Mouse (Mus musculus) midbrain, embryonic 16.5 days (tissue): ENCODE data around the gene Acsl5. TPM values are rescaled to one million over a fixed set of nuclear protein-coding genes. Genes with fewer than 3 reads are reported as not detected.

Experiments used
- ATAC-seq: fragments of 200-750 bp; cut with Nextera tagmentation; 2 replicates; pipeline ENCODE4 v1.8.0; 2017; ENCODE audit warnings: moderate TSS enrichment
- H3K27ac ChIP-seq: fragments of 300-500 bp; sonication (generic); 2 replicates; pipeline ENCODE4 v1.5.1; 2014; ENCODE audit warnings: mild to moderate bottlenecking, low read length, mixed read lengths
- H3K27me3 ChIP-seq: fragments of 300-500 bp; sonication (generic); 2 replicates; pipeline ENCODE4 v1.6.1; 2014; ENCODE audit warnings: low read depth, low read length, mixed read lengths; ENCODE audit not compliant: control insufficient read depth, insufficient read depth
- H3K36me3 ChIP-seq: fragments of 300-500 bp; sonication (generic); 2 replicates; pipeline ENCODE4 v1.6.1; 2014; ENCODE audit warnings: mild to moderate bottlenecking, low read length, moderate library complexity, mixed read lengths; ENCODE audit not compliant: control insufficient read depth, insufficient read depth
- H3K4me1 ChIP-seq: fragments of 300-500 bp; sonication (generic); 2 replicates; pipeline ENCODE4 v1.6.1; 2014; ENCODE audit warnings: mild to moderate bottlenecking, low read length, mixed read lengths; ENCODE audit not compliant: control insufficient read depth, insufficient read depth
- H3K4me2 ChIP-seq: fragments of 300-500 bp; sonication (generic); 2 replicates; pipeline ENCODE4 v1.6.1; 2014; ENCODE audit warnings: mild to moderate bottlenecking, low read length, mixed read lengths
- H3K4me3 ChIP-seq: fragments of 300-500 bp; sonication (generic); 2 replicates; pipeline ENCODE4 v1.5.1; 2014; ENCODE audit warnings: low read depth, mild to moderate bottlenecking, low read length, moderate library complexity, mixed read lengths
- H3K9ac ChIP-seq: fragments of 300-500 bp; sonication (generic); 2 replicates; pipeline ENCODE4 v1.6.1; 2014; ENCODE audit warnings: low read depth, low read length, mixed read lengths
- H3K9me3 ChIP-seq: fragments of 300-500 bp; sonication (generic); replicated peaks from 2 replicates; pipeline ENCODE4 v1.6.1; 2014; ENCODE audit warnings: mild to moderate bottlenecking, low read length, mixed read lengths; ENCODE audit not compliant: control insufficient read depth, poor library complexity, severe bottlenecking
- WGBS: fragments of 180-500 bp; shearing (Covaris S2); extraction: QIAGEN DNeasy Blood & Tissue Kit; methylation state at CpG from one replicate; pipeline ENCODE4 v1.1.7; 2014; 5-methylcytosine and 5-hydroxymethylcytosine counted together
- polyA plus RNA-seq: library from polyadenylated mRNA; unstranded; fragments of >200 nt; fragmentation: Nextera tagmentation; extraction: Ambion mirVana; gene quantifications from 2 replicates; pipeline ENCODE4 v1.2.1, GENCODE M21; 2015

Acsl5 gene
- 14.7 and 18.2 TPM in 2 replicates for polyA plus RNA-seq

DNA sequence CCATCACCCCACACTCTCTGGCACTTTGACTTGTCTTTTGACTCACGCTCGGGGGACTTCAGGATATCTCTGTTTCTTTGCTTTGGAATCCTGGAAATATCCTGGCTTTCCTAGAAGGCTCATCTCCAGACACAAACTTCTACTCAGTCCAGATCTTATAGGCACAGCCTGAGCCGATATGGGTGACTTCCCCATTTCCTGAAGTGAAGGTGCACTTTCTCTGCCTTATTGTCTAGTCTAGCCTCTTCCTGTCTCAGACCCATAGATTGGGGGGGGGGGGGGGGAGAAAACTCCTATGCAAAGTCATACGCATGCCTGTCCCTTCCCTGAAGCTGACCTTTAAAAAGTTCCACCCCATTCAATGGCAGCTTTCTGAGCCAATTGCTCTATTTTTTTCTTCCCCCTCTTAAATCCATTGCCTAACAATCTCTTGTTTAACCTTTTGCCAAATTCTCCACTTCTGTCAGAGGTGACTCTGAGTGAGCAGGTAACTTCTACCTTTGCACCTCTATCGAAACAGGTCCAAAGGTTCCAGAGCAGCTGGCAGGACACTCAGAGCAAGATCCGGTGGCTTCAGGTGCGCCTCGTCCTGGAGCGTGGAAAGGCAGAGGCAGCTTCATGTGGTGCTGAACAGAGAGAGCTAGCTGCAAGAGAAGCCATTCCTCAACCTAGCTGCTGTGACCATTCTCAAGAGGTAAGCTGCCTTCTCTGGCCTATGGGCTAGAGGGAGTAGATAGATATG is at the start of gene Acsl5:
Acsl5 (plus strand) TSS at position 556 of the 742 bp plus-strand sequence.
- Histone ChIP-seq H3K4me2 (no peak within 1 kb of the TSS; the same call in 1 of the 2 replicates), H3K9ac (no peak within 1 kb of the TSS), H3K9me3 (no peaks in the 10 kb centered on the region), H3K27ac (no peak within 1 kb of the TSS), H3K4me1 (peaks cover 21% of the 10 kb centered on the region), H3K4me3 (no peak within 1 kb of the TSS), H3K27me3 (no peaks in the 10 kb centered on the region), H3K36me3 (no peaks in the 10 kb centered on the region)
- ATAC-seq, result no peak
- WGBS, result 93% methylated on average over 9 of the region's 9 CpGs

DNA sequence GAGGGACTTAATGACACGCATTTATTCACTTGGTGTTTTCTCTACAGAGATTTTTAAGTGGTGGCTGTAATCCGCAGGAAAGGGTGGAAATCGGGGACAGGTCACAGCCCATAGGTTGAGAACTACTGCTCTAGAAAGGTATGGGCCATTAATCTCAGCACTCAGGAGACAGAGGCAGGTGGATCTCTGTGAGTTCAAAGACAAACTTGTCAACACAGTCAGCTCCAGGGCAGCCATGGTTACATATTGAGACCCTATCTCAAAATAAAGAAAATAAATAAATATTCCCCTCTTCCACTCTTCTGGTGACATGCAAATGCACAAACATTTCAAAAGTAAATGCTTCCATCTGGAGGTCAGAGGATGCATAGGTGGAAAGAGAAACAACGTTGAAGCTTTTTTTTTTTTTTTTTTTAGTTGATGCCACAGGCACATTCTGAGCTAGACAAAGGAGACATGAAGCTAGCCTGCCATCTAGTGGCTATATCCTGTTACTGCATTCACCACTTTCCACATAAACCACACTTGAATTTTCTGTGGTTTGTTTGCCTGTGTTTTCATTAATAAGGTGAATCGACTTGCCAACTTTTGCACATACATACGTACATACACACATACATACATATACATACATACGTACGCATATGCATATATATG is 45.1 kb upstream of the Acsl5 start:
- Histone ChIP-seq H3K4me3 (no peak overlapping the region), H3K27ac (no peak overlapping the region), H3K36me3 (no peaks in the 10 kb centered on the region), H3K4me1 (no peaks in the 10 kb centered on the region), H3K9me3 (no peaks in the 10 kb centered on the region), H3K27me3 (0 out of 2 replicates have a peak, but pooled peaks cover 2% of the 10 kb centered on the region), H3K4me2 (no peak overlapping the region), H3K9ac (no peak overlapping the region)
- 39% methylated on average over 8 of the region's 8 CpGs for WGBS
- peak; percentile 60; the same call in 1 of the 2 replicates for ATAC-seq

DNA sequence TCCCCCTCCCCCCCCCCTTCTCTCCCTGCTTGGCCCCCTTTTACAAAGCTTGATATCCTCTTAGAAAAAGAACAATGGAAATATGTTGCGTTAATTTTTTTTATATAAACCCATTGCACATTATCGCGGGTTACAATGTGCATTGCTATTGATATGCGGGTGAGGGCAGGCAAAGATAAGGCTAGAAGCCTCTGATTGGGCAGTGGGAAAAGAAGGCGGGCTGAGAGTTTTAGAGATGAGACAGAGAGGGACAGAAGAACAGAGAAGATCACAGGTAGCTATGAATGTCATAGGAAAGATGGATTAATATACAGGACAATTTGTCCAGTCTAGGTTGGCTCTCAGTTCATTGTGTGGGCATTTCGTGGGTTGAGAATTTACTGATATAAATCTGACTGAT is 44.5 kb upstream of the Acsl5 start:
- Histone ChIP-seq H3K9ac (no peak overlapping the region), H3K9me3 (no peaks in the 10 kb centered on the region), H3K4me2 (no peak overlapping the region), H3K4me1 (no peaks in the 10 kb centered on the region), H3K36me3 (no peaks in the 10 kb centered on the region), H3K4me3 (no peak overlapping the region), H3K27me3 (0 out of 2 replicates have a peak, but pooled peaks cover 2% of the 10 kb centered on the region), H3K27ac (no peak overlapping the region)
- WGBS, result 60% methylated on average over 6 of the region's 6 CpGs
- ATAC-seq, result no peak

DNA sequence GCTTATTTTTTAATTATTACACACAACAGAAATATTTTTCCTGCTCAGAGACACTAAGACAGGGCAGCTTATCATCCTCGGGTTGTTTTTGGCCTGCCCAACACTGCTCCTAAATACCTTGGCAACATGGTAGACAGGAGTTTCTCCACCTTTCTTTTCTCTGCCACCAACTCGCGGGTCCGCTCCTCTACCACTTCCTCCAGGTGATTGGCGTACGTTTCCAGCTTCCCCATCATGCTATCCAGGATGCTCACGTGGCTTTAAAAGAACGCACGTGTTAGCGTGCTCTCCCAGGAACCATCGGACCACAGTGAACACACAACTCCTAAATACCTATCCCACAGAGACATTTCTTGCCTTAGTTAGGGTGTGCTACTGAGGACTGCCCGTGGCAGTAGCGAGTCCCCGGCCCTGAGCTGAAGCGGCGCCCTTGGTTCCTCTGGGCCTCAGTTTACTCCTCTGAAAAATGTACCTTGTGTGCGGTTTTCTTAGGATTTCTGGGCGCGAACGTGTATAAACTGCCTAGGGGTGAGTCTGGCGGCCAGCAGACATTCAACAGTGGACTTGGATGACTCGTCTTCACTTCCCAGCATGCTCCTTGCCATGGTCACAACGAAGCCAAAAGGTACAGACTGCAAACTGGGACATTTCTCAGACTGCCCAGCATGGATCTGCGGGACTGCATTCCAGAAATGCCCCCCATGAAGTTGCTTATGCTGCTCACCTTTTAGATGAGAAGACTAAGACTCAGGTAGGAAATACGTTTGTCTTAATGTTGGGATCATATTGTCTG is 43.8 kb upstream of the Acsl5 start:
- H3K4me2 ChIP-seq, result no peak overlapping the region
- no peak overlapping the region for H3K9ac ChIP-seq
- ATAC-seq, result no peak
- H3K9me3 ChIP-seq, result no peaks in the 10 kb centered on the region
- 66% methylated on average over 25 of the region's 25 CpGs for WGBS
- no peak overlapping the region for H3K4me3 ChIP-seq
- H3K4me1 ChIP-seq, result no peaks in the 10 kb centered on the region
- H3K27me3 ChIP-seq, result 0 out of 2 replicates have a peak, but pooled peaks cover 2% of the 10 kb centered on the region
- no peaks in the 10 kb centered on the region for H3K36me3 ChIP-seq
- H3K27ac ChIP-seq, result no peak overlapping the region

DNA sequence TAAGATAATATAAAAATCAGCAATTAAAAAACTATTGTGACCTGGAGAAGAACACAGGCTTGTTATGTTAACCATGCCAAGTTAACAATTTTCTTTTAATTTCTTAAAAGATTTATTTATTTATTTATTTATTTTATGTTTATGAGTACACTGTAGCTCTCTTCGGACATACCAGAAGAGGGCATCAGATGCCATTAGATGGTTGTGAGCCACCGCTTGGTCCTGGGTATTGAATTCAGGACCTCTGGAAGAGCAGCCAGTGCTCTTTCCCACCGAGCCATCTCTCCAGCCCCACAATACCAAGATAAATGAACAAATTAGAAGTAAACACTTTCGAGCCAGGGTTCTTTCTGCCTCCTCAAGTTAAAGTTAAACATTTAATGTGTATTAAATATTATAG is 43.1 kb upstream of the Acsl5 start:
- WGBS, result 77% methylated on average over 4 of the region's 4 CpGs
- H3K4me3 ChIP-seq, result no peak overlapping the region
- no peak for ATAC-seq
- H3K4me2 ChIP-seq, result no peak overlapping the region
- H3K36me3 ChIP-seq, result no peaks in the 10 kb centered on the region
- no peak overlapping the region for H3K9ac ChIP-seq
- 0 out of 2 replicates have a peak, but pooled peaks cover 2% of the 10 kb centered on the region for H3K27me3 ChIP-seq
- no peak overlapping the region for H3K27ac ChIP-seq
- H3K4me1 ChIP-seq, result no peaks in the 10 kb centered on the region
- no peaks in the 10 kb centered on the region for H3K9me3 ChIP-seq

DNA sequence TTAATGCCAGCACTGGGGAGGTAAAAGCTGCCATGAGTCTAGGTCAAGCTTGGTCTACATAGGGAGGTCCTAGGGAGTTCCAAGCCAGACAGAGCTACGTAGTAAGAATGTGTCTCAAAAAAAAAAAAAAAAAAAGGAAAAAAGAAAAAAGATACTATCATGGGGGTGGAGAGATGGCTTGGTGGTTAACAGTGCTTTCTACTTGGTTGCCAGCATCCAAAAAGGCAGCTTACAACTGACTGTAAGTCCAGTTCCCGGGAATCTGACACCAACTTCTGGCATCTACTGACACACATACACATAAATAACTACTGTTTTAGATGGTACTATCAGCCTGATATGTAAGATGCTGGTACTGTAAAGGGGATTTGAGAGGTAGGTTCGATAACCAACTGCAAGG is 42.7 kb upstream of the Acsl5 start:
- ATAC-seq, result no peak
- 85% methylated on average over 3 of the region's 3 CpGs for WGBS
- H3K4me3 ChIP-seq, result no peak overlapping the region

DNA sequence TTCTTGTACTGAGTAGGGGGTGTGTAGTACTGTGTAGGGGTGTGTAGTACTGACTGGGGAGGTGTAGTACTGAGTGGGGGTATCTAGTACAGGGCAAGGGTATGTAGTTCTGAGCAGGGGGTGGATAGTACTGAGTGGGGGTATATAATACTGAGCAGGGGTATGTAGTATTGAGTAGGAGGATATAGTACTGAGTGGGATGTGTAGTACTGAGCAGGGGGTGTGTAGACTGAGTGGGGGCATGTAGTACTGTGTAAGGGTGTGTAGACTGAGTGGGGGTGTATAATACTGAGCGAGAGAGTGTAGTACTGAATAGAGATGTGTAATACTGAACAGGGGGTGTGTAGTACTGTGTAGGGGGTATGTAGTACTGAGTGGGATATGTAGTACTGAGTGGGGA is 40.0 kb upstream of the Acsl5 start:
- Histone ChIP-seq H3K4me2 (no peak overlapping the region), H3K27me3 (0 out of 2 replicates have a peak, but pooled peaks cover 2% of the 10 kb centered on the region), H3K36me3 (no peaks in the 10 kb centered on the region), H3K4me3 (no peak overlapping the region), H3K4me1 (no peaks in the 10 kb centered on the region), H3K9me3 (no peaks in the 10 kb centered on the region), H3K27ac (no peak overlapping the region), H3K9ac (no peak overlapping the region)
- no peak for ATAC-seq
- whole genome bisulfite sequencing, result 100% methylated on average over 1 of the region's 1 CpGs

More for the DNA sequence above, 42.7 kb upstream of the Acsl5 start:
- Histone ChIP-seq H3K9ac (no peak overlapping the region), H3K27me3 (0 out of 2 replicates have a peak, but pooled peaks cover 2% of the 10 kb centered on the region), H3K9me3 (no peaks in the 10 kb centered on the region), H3K27ac (no peak overlapping the region), H3K36me3 (no peaks in the 10 kb centered on the region), H3K4me2 (no peak overlapping the region), H3K4me1 (no peaks in the 10 kb centered on the region)

DNA sequence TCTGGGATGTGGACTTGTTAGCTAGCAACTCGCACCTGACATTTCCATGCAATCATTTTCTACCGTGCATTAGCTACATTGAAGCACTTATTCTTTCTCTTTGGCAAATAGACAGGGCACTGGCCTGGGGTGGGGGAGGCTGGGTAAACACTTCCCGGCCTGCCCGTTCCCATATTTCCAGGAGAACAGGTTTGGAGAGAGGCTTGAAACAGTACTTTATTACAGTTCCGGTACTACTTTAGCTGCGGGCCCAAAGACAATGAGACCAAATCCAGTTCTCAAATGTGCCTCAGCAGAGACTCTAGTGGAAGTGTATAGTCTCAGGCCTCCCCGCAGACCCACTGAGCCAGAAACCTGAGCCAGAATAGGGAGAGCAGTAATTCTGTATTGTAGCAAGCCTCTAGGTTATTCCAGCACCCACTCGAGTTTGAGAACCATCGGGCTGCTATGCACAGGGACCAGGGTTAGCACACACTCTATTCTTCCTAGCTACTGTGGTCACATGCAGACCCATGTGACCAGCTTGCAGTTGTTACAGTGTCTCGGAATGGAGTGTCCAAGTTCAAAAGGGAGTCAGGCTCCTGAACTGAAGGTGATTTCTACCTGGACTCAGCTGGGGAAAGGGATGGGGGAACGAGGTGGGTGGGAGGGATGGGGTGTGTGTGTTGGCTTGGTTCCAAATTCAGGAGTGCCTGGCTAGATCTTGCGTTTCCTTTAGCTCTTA is 38.0 kb upstream of the Acsl5 start:
- no peak overlapping the region for H3K27ac ChIP-seq
- no peak overlapping the region for H3K9ac ChIP-seq
- 86% methylated on average over 12 of the region's 12 CpGs for WGBS
- peaks cover 3% of the 10 kb centered on the region; the same call in 1 of the 2 replicates for H3K4me1 ChIP-seq
- no peak overlapping the region for H3K4me3 ChIP-seq
- no peak for ATAC-seq
- H3K9me3 ChIP-seq, result no peaks in the 10 kb centered on the region
- no peaks in the 10 kb centered on the region for H3K27me3 ChIP-seq
- H3K4me2 ChIP-seq, result no peak overlapping the region
- H3K36me3 ChIP-seq, result no peaks in the 10 kb centered on the region
